Mouse (Mus musculus) hindbrain, embryonic 11.5 days (tissue): ENCODE results near the gene Ctbp1. TPM values are rescaled to one million over a fixed set of nuclear protein-coding genes. Genes with fewer than 3 reads are reported as not detected.
A peak's percentile ranks its signal among the peaks of the same experiment; 100 is the strongest.

Source experiments
- ATAC-seq: fragments of 200-750 bp; cut with Nextera tagmentation; 2 replicates; pipeline ENCODE4 v1.8.0; 2017; ENCODE audit warnings: mild to moderate bottlenecking, moderate TSS enrichment, moderate library complexity; ENCODE audit not compliant: low FRiP score
- DNase-seq: peaks from one replicate; pipeline ENCODE4 v3.0.0-alpha.2; 2015; ENCODE audit warnings: low spot score
- H3K27ac ChIP-seq: fragments of 300-500 bp; sonication (generic); 2 replicates; pipeline ENCODE4 v1.5.1; 2014; ENCODE audit warnings: mild to moderate bottlenecking, low read depth, low read length
- H3K27me3 ChIP-seq: fragments of 300-500 bp; sonication (generic); 2 replicates; pipeline ENCODE4 v1.6.1; 2014; ENCODE audit warnings: mild to moderate bottlenecking, low read length, moderate library complexity, mixed read lengths; ENCODE audit not compliant: control insufficient read depth, insufficient read depth
- H3K36me3 ChIP-seq: fragments of 300-500 bp; sonication (generic); 2 replicates; pipeline ENCODE4 v1.6.1; 2014; ENCODE audit warnings: mild to moderate bottlenecking, low read length, moderate library complexity, mixed read lengths; ENCODE audit not compliant: control insufficient read depth, insufficient read depth
- H3K4me1 ChIP-seq: fragments of 300-500 bp; sonication (generic); replicated peaks from 2 replicates; pipeline ENCODE4 v1.6.1; 2014; ENCODE audit warnings: low read length, mixed read lengths; ENCODE audit not compliant: control insufficient read depth, insufficient read depth
- H3K4me2 ChIP-seq: fragments of 300-500 bp; sonication (generic); replicated peaks from 2 replicates; pipeline ENCODE4 v1.6.1; 2014; ENCODE audit warnings: mild to moderate bottlenecking, low read depth, low read length
- H3K4me3 ChIP-seq: fragments of 300-500 bp; sonication (generic); 2 replicates; pipeline ENCODE4 v1.5.1; 2014; ENCODE audit warnings: low read depth, low read length
- H3K9ac ChIP-seq: fragments of 300-500 bp; sonication (generic); 2 replicates; pipeline ENCODE4 v1.6.1; 2014; ENCODE audit warnings: low read depth, low read length
- H3K9me3 ChIP-seq: fragments of 300-500 bp; sonication (generic); 2 replicates; pipeline ENCODE4 v1.6.1; 2016; ENCODE audit warnings: low read length; ENCODE audit not compliant: control insufficient read depth
- WGBS: fragments of 180-500 bp; shearing (Covaris S2); extraction: QIAGEN DNeasy Blood & Tissue Kit; methylation state at CpG from one replicate; pipeline ENCODE4 v1.1.7; 2014; 5-methylcytosine and 5-hydroxymethylcytosine counted together
- polyA plus RNA-seq: library from polyadenylated mRNA; unstranded; fragments of >200 nt; fragmentation: Nextera tagmentation; extraction: Ambion mirVana; gene quantifications from 2 replicates; pipeline ENCODE4 v1.2.1, GENCODE M21; 2014

Ctbp1 gene
- polyA plus RNA-seq, 1 experiment from 2014 or later, result 456 TPM

GRCm38 (mm10) chr5:33237600-33238255, 37.1 kb downstream of the Ctbp1 start:
- Histone ChIP-seq H3K27me3 (no peaks in the 10 kb centered on the region), H3K36me3 (no peaks in the 10 kb centered on the region), H3K9ac (no peak overlapping the region), H3K4me2 (no peak overlapping the region), H3K4me1 (no peaks in the 10 kb centered on the region), H3K4me3 (no peak overlapping the region), H3K27ac (no peak overlapping the region), H3K9me3 (no peaks in the 10 kb centered on the region)
- ATAC-seq (no peak), DNase-seq (no peak)
- WGBS, result 92% methylated on average over 11 of the region's 11 CpGs

GRCm38 (mm10) chr5:33234391-33235031, 40.3 kb downstream of the Ctbp1 start:
- Histone ChIP-seq H3K9ac (peak overlapping the region; percentile 8; the same call in 1 of the 2 replicates), H3K36me3 (no peaks in the 10 kb centered on the region), H3K27me3 (no peaks in the 10 kb centered on the region), H3K27ac (no peak overlapping the region), H3K9me3 (no peaks in the 10 kb centered on the region), H3K4me1 (no peaks in the 10 kb centered on the region), H3K4me2 (no peak overlapping the region), H3K4me3 (no peak overlapping the region)
- ATAC-seq, result no peak
- 67% methylated on average over 13 of the region's 13 CpGs for WGBS
- no peak for DNase-seq

GRCm38 (mm10) chr5:33232791-33233190, 42.0 kb downstream of the Ctbp1 start:
- no peak overlapping the region for H3K9ac ChIP-seq
- no peaks in the 10 kb centered on the region for H3K9me3 ChIP-seq
- ATAC-seq (no peak), DNase-seq (no peak)
- H3K27ac ChIP-seq, result no peak overlapping the region
- H3K36me3 ChIP-seq, result no peaks in the 10 kb centered on the region
- no peak overlapping the region for H3K4me3 ChIP-seq
- WGBS, result 79% methylated on average over 5 of the region's 5 CpGs
- no peaks in the 10 kb centered on the region for H3K4me1 ChIP-seq
- H3K27me3 ChIP-seq, result no peaks in the 10 kb centered on the region
- no peak overlapping the region for H3K4me2 ChIP-seq

- no peaks in the 10 kb centered on the region for H3K36me3 ChIP-seq
- H3K4me3 ChIP-seq, result no peak overlapping the region
- no peak overlapping the region for H3K4me2 ChIP-seq
- 62% methylated on average over 5 of the region's 5 CpGs for WGBS
- no peak overlapping the region for H3K27ac ChIP-seq
- H3K9me3 ChIP-seq, result no peaks in the 10 kb centered on the region
- ATAC-seq (no peak), DNase-seq (no peak)
- no peaks in the 10 kb centered on the region for H3K4me1 ChIP-seq
- H3K9ac ChIP-seq, result no peak overlapping the region
- H3K27me3 ChIP-seq, result no peaks in the 10 kb centered on the region
Measured at GRCm38 (mm10) chr5:33230285-33230684, 44.5 kb downstream of the Ctbp1 start.

- no peaks in the 10 kb centered on the region for H3K4me1 ChIP-seq
- no peaks in the 10 kb centered on the region for H3K9me3 ChIP-seq
- H3K36me3 ChIP-seq, result no peaks in the 10 kb centered on the region
- no peak for ATAC-seq
- no peak overlapping the region for H3K27ac ChIP-seq
- H3K4me2 ChIP-seq, result no peak overlapping the region
- 61% methylated on average over 5 of the region's 5 CpGs for WGBS
- DNase-seq, result no peak
- no peak overlapping the region for H3K9ac ChIP-seq
- no peaks in the 10 kb centered on the region for H3K27me3 ChIP-seq
- no peak overlapping the region for H3K4me3 ChIP-seq
Measured at GRCm38 (mm10) chr5:33228428-33228827, 46.4 kb downstream of the Ctbp1 start.

GRCm38 (mm10) chr5:33225673-33226072, 49.1 kb downstream of the Ctbp1 start:
- Histone ChIP-seq H3K9me3 (no peaks in the 10 kb centered on the region), H3K36me3 (no peaks in the 10 kb centered on the region), H3K9ac (no peak overlapping the region), H3K4me1 (no peaks in the 10 kb centered on the region), H3K27ac (no peak overlapping the region), H3K4me3 (no peak overlapping the region), H3K27me3 (no peaks in the 10 kb centered on the region), H3K4me2 (no peak overlapping the region)
- no peak for ATAC-seq
- DNase-seq, result no peak
- WGBS, result 92% methylated on average over 5 of the region's 5 CpGs

GRCm38 (mm10) chr5:33224491-33224890, 50.3 kb downstream of the Ctbp1 start:
- no peaks in the 10 kb centered on the region for H3K4me1 ChIP-seq
- WGBS, result 78% methylated on average over 7 of the region's 7 CpGs
- H3K9ac ChIP-seq, result no peak overlapping the region
- DNase-seq (no peak), ATAC-seq (no peak)
- H3K9me3 ChIP-seq, result no peaks in the 10 kb centered on the region
- H3K4me2 ChIP-seq, result no peak overlapping the region
- H3K36me3 ChIP-seq, result no peaks in the 10 kb centered on the region
- no peak overlapping the region for H3K27ac ChIP-seq
- no peak overlapping the region for H3K4me3 ChIP-seq
- no peaks in the 10 kb centered on the region for H3K27me3 ChIP-seq

GRCm38 (mm10) chr5:33222841-33223744, 51.7 kb downstream of the Ctbp1 start:
- no peaks in the 10 kb centered on the region for H3K4me1 ChIP-seq
- no peak overlapping the region for H3K4me3 ChIP-seq
- ATAC-seq, result no peak
- no peaks in the 10 kb centered on the region for H3K27me3 ChIP-seq
- WGBS, result 68% methylated on average over 9 of the region's 9 CpGs
- H3K9ac ChIP-seq, result no peak overlapping the region
- H3K4me2 ChIP-seq, result no peak overlapping the region
- DNase-seq, result no peak
- no peaks in the 10 kb centered on the region for H3K36me3 ChIP-seq
- H3K27ac ChIP-seq, result no peak overlapping the region
- H3K9me3 ChIP-seq, result no peaks in the 10 kb centered on the region
